Mouse (Mus musculus) heart, adult 9 months (tissue): ENCODE results near the gene Ing2.

Experiments used
- DNase-seq, 2 experiments: peaks; one replicate each; pipeline ENCODE4 v3.0.0; 2022; ENCODE audit warnings: low spot score in 2 of 2

Gene Ing2

DNA sequence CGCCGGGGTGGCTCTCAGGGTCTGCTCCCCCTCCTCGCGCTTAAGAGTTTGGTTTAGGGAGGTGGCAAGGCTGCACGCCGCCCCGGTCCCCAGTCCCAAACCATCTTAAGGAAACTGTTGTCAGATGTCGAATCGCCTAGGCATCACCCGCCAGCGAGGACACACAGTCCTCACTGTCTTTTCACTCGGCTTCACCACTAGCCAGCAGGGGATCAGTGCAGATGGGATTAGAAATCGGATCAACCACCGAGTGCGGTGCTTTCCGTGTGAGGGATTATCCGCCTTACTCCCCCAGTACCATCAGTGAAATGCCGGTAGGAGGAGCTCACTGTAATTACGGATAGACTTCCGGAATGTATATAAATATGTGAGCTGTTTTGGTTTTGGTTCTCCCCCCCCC is 430 bp upstream of the Ing2 start:
- DNase-seq, result no peak

DNA sequence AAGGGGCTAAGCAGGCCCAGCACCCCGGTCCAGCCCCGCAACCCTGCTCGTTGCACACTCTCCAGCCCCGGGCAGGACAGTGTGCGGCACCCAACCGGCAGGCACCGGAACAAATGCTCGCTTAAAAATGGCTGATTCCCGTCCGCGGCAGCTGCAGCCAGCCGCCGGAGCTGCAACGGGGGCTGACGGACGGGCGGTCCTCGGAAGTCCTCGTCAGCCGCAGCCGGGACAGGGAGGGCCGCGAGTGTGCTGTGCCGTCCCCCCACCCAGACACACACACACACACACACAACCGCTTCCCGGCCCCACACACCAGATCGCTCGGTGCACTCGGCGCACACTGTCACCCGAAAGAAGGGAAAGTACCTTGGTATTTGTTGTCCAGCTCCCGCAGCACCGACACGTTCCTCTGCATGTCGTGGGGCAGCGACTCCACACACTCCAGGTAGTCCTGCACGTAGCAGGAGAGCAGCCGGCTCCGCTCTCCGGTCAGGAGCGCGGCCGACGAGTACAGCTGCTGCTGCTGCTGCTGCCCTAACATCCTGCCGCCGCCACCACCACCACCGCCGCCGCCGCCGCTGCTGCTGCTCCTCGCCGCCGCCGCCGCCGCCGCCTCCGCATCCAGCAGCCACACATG is 1.1 kb downstream of the Ing2 start:
- DNase-seq, result peak in 1 of 2 experiments; percentile 10

DNA sequence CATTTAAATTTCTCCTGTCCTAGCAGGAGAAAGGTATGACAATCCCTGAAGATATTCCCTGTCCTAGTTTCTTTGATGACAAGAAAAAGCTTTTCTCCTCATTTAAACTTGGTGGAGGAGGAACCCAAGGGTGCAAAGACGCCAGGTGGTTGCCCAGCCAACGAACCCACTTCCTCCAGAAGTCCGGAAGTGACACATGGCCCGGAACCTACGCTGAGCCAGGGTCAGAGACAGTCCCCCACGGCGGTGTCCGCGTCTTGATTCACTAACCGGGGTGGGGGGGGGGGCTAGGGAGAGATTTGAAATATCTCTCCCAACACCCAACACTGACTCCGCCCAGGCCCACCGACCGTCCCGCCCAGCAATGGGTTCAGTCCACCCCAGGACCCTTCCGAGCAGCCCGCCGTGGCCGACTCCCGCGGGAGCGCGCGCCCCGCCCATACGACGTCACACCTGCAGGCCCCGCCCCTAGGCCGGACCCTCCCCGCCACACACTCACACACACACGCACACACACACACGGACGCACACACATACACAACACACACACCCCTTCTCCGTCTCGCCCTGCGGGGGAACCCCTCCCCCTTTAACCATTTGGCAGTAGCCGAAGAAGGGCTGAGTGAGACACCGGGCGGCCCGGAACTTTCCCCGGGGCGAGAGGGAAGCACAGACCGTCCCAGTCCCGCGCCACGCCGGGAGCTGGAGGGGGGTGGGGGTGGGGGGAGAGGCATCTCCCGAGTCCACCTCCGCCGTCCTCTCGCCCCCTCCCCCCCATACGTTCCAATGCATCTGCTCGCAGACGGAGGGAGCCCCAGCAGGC is 1.8 kb downstream of the Ing2 start:
- DNase-seq, result peak; percentile 83 to 86

GRCm38 (mm10) chr8:47664231-47664785 is 11.0 kb downstream of the Ing2 start:
- DNase-seq, result no peak

DNA sequence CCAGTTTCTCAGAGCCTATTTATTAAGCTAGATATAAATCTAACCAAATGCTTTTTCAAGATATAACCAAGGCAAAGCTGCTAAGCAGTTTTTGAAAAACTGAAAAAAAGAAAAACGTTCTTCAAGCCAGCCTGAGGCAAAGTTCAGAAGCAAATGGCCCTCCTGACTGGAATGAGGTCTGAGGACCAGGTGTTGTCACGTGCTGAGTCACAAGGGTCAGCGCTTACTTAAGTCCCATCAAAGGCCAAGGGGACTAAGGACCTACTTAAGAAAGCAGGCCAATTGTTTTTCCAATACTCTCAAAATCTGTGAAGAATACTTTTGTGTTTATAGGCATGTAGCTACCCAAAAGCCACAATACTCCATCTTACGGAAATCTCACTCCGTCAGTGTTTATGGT is 12.2 kb downstream of the Ing2 start:
- DNase-seq, result no peak

DNA sequence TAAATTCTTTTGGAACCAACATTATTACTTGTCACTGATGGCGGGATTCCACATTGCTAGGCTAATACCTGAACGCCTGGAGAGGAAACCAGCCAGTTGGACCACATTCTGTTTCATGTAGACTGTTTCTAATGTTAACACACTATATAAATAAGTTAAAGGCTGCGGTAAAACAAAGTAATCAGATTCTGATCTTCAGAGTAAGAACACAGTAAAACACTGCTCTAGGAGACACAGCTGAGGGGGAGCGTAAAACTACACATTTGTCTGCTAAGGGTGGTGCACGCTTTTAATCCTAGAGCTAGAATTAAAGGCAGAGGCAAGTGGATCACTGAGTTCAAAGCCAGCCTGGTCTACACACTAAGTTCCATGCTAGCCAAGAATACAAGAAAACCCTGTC is 12.6 kb downstream of the Ing2 start:
- DNase-seq, result no peak

DNA sequence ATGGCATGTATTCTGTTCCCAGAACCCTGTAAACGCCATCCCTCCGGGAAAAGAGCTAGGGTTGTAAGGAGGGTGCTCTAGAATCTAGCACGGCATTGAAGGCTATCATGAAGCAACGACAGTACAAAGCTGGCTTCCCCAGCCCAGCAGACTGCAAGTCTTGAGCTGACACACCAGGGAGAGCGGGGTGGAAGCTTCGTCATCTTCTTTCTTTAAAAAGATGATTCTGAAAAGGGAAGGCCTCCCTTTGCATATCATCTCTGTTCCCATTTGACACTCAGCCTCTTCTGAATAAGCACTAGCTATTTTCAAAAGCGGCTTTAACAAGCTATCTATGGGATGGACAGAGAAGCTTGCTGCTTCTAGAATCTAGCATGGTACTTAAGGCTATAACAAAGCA is 15.0 kb downstream of the Ing2 start:
- no peak for DNase-seq

GRCm38 (mm10) chr8:47659463-47659862 is 15.9 kb downstream of the Ing2 start:
- no peak for DNase-seq

GRCm38 (mm10) chr8:47654406-47654805 is 20.9 kb downstream of the Ing2 start:
- DNase-seq, result no peak

DNA sequence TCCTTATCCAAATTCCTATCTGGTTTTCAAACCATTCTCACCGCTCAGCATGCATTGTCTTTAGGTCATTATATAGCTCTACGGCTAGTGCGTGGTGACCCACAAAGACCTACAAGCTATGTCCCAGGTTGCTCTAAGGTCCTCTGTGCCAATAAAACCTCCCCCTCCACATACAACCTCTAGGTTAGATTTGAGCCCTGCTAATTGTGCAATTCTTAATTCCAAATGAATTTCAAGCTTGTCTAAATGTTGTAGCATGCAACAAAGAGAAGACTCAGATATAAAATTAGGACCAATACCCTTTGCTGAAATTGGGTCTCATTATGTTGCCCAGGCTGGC is 22.6 kb downstream of the Ing2 start:
- DNase-seq, result no peak

GRCm38 (mm10) chr8:47651913-47652736 is 23.2 kb downstream of the Ing2 start:
- no peak for DNase-seq

DNA sequence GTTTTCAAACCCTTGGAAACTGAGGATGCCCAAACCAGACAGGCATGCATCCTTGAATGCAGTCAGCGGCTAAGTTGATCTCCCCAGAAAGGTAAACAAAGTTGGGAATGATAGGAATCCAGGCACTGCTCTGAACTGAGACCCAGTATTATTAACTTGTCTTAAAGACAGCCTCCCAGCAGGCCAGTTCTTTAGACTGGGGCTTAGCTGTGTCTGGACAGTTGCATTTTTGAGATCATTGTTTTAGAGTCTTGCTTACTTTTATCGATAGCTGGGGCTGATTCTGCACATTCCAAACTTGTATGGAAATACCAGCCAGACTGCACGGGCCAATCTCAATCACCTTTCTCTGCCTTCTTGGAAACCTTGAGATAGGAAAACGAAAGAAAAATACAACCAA is 24.5 kb downstream of the Ing2 start:
- no peak for DNase-seq

DNA sequence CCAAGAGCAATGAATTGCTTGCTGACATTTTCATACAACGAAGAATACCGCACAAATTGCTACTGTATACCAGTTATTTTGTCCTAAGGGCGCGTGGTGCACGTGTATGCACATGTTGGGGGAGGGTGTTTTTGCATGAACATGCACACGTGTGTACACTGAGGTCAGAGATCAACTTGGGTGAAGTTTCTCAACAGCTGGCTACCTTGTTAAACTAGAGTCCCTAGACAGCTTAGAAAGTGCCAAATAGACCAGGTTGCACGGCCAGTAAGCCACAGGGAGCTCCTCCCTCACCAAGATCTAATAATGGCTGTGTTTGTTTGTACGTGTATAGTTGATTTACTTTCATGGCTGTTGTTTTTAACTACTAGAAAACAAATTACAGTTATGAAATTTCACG is 25.8 kb downstream of the Ing2 start:
- DNase-seq, result no peak

DNA sequence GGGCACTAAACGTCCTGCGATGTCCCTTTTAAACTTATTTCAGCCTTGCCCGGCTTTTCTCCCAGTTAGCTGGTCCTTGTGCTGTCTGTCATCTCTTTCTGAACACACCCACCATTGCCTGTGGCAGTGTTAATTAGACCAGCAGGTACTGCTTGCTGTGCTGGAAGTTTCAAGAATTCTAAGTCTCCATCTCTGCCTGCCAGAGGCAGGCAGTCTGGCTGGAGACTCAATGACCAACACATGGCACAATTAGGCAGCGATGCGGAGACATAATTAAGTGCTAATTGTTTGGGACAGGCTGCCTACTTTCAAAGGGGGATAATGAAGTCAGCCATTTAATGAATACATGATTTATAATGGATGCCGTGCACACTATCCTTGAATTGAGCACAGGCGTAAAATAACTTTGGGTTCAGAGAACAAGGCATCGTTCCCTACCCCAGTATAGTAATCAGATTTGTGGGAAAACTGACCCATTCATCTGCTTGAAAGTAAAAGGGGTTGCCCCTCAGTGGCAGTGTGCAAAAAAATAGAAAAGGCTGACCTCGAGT is 32.8 kb downstream of the Ing2 start:
- DNase-seq, result no peak

GRCm38 (mm10) chr8:47637152-47637551 is 38.2 kb downstream of the Ing2 start:
- no peak for DNase-seq

DNA sequence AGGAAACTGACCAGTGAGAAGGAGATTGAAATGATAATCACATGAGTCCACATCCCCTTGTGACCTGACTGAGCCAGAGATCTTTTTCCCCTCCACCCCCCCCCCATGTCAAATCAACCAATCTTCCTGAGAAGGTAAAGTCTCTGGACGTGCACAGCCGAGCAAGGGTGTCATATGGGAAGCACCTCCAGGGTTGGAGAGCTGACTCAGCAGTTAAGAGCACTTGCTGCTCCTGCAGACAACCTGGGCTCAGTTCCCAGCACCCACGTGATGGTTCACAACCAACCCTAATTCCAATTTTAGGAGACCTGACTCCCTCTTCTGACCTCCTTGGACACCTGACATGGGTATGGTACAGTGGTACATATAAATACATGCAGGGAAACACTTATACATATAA is 39.3 kb downstream of the Ing2 start:
- DNase-seq, result no peak

DNA sequence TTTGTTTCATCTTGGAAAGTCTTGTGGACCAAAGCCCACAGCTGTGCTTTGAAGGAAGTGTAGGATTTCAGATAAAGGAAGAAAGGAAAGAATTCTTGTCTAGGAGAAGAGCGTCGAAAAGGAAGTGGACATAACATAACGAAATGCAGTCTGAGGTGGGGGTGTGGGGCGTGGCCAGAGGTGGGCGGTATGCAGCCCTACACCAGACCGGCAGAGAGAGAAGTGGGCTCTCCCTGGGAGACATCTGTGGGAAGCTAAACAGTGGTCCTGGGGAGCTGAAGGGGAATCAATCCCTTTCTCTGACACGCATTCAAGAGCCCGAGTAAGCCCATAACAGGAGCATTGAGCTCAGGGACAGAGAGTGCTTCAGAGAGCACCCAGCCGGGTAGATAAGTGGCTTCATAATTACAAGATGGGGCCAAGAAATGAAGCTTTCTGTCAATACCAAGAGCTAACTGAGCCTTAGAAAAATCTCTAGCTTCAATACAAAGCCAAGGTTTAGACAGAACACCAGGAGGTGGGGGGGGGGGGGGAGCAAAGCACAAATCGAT is 40.5 kb downstream of the Ing2 start:
- no peak for DNase-seq

DNA sequence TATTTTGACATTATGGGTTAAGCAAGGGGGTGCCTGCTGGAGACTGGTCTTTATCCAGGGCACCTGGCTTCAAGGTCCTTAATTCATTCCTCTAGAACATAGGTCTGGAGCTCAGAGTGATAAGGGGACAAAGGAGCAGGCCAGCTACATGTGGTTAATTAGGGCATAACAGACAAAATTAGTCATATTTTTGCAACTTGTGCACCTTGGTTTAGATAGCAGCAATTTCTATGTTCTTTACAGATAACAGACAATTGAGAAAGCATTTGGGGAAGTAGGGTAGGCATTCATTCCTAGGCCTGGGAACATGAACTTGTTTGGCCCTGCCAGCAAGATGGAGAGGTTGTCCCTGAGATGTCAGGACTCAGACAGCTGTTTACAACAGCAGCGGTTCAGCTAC is 54.2 kb downstream of the Ing2 start:
- DNase-seq, result no peak
